Mouse (Mus musculus) kidney, adult 18-20 months (tissue): ENCODE measurements at regions not wholly inside any gene's neighbourhood (a gene's known extent, or its start where the extent isn't known, plus 50 kb on each side); places are given as distances from the start of the nearest gene placed in this dataset.

Source experiments
- DNase-seq: peaks from one replicate; pipeline ENCODE4 v3.0.0; 2021

DNA sequence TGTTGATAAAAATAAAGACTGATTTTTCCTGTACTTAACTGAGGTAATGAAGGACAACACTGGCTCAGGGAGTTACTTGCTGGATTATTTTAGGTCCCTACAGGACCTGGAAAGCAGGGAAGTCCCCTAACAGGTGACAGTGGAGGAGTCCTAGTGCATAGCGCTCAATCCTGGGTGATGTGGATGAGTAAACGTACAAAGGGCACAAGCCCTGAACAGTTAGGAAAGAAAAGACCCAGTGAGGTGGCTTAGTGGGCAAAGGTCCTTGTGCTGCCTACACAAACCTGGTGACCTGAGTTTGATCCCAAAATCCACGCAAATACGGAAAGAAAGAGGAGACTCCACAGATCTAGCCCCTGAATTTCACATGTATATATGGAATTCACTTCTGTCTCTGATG, 99.1 kb downstream of the Hes1 start:
- no peak for DNase-seq

GRCm38 (mm10) chr16:30165667-30166180, 101.5 kb downstream of the Hes1 start:
- no peak for DNase-seq

DNA sequence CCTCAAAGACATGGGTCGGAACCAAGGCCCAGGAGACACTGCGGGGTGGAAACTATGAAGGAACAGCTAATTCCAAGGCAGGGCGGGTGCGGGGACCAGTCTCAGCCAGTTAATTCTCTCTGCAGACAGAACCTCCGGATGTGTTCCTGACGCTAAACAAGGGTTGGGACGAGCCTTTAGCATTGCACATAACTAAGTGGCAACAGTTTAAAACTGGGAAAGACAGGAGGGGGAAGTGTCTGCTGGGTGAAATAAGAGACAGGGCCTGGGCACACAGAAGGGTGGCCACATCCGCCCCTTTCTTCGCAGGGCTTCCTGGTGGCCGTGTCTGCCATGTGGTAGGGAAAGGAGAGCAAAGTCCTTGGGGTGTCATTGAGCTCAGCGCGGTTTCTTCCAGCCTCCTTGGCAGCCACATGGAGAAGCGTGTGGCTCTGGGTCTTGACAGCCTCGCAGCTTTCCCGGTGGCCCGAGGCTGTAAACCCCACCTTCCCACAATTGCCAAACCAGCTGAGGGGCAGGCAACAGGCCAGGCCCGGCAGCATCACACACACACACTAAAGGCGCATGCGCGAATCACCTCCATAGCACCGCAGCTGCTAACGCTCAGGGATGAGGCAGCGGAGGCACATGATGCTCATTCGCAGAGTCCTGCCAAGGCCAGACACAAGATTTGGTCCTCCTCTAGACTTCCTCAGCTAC, 95.8 kb downstream of the Cpn2 start:
- DNase-seq, result no peak

- no peak for DNase-seq
These were observed 95.1 kb downstream of the Cpn2 start for GRCm38 (mm10) chr16:30172136-30172731.

GRCm38 (mm10) chr16:30172798-30173202, 94.5 kb downstream of the Cpn2 start:
- DNase-seq, result no peak

GRCm38 (mm10) chr16:30173953-30174874, 93.1 kb downstream of the Cpn2 start:
- peak; percentile 45 for DNase-seq

- DNase-seq, result no peak
These were observed 91.0 kb downstream of the Cpn2 start for GRCm38 (mm10) chr16:30176306-30176705.

DNA sequence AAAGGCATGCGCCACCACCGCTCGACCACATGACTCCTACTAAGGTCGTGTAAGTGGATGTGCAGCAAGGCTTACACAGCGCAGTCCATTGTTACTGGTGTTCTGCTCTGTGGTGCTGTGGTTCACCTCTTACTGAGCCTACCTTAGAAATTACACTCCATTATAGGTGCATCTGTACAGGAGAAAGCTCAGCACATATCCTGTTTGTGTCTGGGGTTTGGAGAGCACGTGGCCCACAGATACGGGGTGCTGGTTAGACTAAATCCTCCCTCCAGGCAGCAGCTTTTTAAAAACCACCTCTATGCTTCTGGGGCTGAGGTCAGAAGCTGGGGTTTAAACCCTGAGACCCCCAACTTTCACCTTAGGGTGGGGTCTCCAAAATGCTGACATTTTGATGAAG, 89.5 kb downstream of the Cpn2 start:
- DNase-seq, result no peak

- no peak for DNase-seq
These were observed 88.7 kb downstream of the Cpn2 start for GRCm38 (mm10) chr16:30178596-30178995.

- no peak for DNase-seq
These were observed 87.8 kb downstream of the Cpn2 start for GRCm38 (mm10) chr16:30179504-30179976.

DNA sequence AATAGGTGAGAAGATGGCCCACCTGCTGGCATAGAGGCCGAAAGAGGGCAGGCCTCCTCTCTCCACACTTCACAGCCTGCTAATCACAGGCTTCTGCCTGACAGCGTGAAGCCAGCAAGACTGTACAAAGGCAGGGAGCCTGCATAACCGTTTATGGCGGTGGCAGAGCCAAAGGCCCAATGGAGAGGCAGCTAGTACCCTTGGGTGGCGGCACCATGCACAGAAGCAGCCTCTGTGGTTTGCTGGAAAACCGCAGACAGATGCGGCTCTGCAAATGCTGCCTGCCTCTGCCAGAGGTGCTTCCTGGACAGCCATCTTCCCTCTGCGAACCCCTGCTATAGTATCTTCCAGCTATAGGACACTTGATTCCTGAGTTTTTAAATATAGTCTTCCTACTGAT, 86.2 kb downstream of the Cpn2 start:
- DNase-seq, result no peak

DNA sequence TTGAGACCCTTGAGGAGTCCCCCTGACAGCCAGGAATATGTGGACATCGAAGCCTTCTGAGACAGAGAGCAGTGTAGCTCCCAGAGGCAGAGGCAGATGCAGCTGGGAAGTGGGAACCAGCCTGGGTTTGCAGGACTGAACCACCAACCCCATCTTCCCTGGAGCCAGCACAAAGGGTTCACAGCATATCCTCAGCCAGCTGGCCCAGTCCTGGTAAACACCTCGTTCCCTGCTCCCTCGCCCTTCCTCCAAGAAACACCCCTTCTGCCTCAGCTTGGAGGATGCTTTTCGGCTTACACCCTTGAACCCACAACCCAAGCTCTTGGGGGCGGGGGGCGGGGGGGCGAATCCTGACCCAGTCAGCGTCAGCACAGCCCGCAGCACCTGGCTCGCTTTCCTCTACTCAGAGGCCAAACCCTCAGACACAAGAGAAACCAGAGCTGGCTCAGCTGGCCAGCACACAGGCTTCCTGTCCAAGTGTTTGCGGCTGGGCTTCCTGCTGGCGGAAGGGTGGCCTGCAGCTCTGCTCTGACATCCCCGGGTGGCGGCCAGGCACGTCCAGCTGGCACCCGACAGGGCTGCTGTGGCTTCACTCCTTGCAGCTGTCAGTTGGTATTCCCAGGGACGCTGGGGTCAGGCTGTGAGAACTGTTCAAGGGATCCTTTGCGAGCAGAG, 82.6 kb downstream of the Cpn2 start:
- DNase-seq, result peak; percentile 67

DNA sequence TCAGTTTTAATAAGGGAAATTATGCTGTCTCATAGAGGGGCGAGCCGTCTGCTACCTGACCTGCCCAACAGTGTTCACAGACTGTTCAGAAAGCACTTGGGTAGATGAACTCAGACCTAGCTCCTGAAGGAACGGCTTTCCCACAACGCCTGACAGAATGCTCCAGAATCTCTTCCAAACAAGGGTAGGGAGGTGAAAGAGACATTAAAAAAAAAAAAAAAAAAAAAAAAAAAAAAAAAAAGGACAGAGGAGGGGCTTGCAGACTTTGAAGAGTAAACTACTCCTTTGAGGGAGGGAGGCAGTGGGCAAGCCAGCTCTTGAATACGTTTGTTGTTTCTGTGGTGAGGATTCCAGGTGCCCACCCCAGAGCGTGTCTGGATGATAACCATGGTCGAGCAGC, 81.6 kb downstream of the Cpn2 start:
- DNase-seq, result no peak

GRCm38 (mm10) chr16:30186201-30186700, 81.0 kb downstream of the Cpn2 start:
- DNase-seq, result peak; percentile 55

- DNase-seq, result peak; percentile 40
These were observed 80.5 kb downstream of the Cpn2 start for GRCm38 (mm10) chr16:30186701-30187270.

GRCm38 (mm10) chr16:30187400-30187799, 79.9 kb downstream of the Cpn2 start:
- no peak for DNase-seq

GRCm38 (mm10) chr16:30187907-30188414, 79.3 kb downstream of the Cpn2 start:
- peak; percentile 97 for DNase-seq

- DNase-seq, result peak; percentile 94
These were observed 78.4 kb downstream of the Cpn2 start for GRCm38 (mm10) chr16:30188769-30189430.

DNA sequence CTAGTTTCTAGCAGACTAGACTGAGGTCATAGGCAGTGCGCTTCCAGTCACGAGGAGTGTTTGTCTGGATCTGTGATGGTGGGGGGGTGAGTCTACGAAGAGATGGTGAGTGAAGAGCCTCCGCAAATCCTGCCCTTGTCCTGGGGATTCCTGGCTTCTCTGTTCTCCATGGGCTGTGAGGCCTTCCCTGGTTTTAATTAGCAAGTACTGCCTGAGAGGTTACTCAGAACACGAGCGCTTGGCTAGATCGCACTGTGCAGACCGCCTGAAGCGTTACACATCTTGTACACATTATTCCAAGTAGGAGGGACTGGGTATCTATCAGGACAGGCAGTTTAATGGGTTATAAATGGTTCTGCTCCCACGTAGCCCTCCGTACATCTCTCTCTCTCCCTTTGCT, 76.9 kb downstream of the Cpn2 start:
- DNase-seq, result no peak

GRCm38 (mm10) chr16:30190935-30191514, 76.3 kb downstream of the Cpn2 start:
- DNase-seq, result no peak
